Mouse (Mus musculus): ENCODE measurements at regions not wholly inside any gene's neighbourhood (a gene's known extent, or its start where the extent isn't known, plus 50 kb on each side); places are given as distances from the start of the nearest gene placed in this dataset.

DNA sequence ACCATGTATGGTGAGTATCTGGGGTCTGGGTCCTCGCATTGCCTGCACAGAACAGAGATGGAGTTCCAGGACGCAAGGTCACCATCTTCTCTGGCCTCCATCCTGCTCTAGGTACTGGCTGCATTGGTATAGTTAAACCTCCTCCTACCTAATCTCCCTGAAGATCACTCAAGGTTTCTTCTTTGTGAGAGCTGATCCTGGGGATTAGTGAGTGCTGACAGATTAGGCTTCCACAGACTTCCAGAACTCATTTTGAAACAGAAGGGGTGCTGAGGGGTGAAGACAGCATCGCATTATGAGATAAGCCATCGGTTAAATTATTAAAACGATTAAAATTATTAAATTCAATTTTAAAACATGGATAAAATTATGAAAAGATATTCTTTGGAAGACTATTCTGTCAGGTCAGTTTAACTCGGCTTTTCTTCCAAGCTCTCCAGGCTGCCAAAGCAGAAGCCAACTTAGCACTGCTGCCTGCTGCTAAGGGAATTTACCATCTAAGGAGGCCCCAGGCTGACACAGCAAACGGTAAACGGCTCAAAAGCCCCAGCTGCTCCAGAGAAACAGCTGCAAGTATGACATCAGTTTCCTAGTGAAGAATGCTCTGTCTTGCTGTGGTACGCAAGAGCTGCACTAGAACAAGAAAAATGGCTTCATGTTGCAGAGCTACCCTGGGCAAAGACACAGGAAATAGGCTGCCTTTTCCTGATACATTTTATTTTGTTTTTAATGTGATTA is 98.9 kb downstream of the Klhl6 start:
- TF ChIP-seq POLR2A (IDR thresholded peaks at IDR 0.05; ENCODE audit: low read depth, low read length): no peak
- no peak for TF ChIP-seq CTCF (IDR thresholded peaks at IDR 0.05; ENCODE audit: extremely low read depth, insufficient read depth, insufficient read length, insufficient replicate concordance)

All from spleen, adult 2 months (tissue).